Mouse (Mus musculus) testis, adult 2 months (tissue): ENCODE results near the gene Glod4.

ENCODE experiments used
- CTCF ChIP-seq: fragments of 200-500 bp; IDR thresholded peaks from 2 replicates; pipeline ENCODE4 v1.5.1; 2012; ENCODE audit warnings: low read depth, mild to moderate bottlenecking, inconsistent platforms, low read length, moderate library complexity; ENCODE audit not compliant: control insufficient read depth, insufficient read depth, insufficient replicate concordance
- POLR2A ChIP-seq: fragments of 200-500 bp; IDR thresholded peaks from 2 replicates; pipeline ENCODE4 v1.6.1; 2012; ENCODE audit warnings: low read depth, mild to moderate bottlenecking, inconsistent platforms, low read length, moderate library complexity; ENCODE audit not compliant: control insufficient read depth

- TF ChIP-seq CTCF (no peak), POLR2A (no peak)
Measured at GRCm38 (mm10) chr11:76183745-76184144, 59.8 kb downstream of the Glod4 start.
